12 mouse cellular contexts compared by ENCODE assay signal in the genomic region with DNA sequence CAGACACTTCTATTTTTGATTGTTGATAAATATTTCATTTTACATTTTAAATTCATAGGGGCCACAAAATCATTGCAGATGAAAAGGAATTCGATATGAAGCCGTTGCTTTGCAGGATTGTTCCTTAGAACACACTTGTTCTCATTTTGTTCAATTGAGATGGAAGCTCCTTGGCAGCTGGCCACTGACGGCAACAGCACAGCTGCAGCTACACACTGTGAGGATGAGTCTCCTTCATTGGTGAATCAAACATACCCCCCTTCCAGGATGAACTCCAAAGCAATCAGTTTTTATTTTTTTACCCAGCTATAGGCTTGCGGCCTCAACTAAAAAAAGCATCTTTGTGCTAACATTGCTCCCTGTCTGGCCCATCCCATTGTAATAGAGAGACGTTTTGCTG.
A peak's percentile ranks its signal among the peaks of the same experiment; 100 is the strongest.
DNase-seq lines count a peak whose midpoint lies in the region; ATAC-seq and TF ChIP-seq lines count a peak whose summit lies in the region.
"Had no signal": no experiment of that assay in that cellular context is flagged by ENCODE, and none has a peak within 500 bp of the region (broad histone marks: within the 10 kb centered on the region; RNA-seq: fewer than 3 reads in every experiment).

No protein-coding gene starts in this region.

- H3K4me3 ChIP-seq in forebrain, embryonic 15.5 days = no peak overlapping the region
- H3K4me3 ChIP-seq in forebrain, embryonic 10.5 days = no peak overlapping the region
- no peak overlapping the region for H3K4me3 ChIP-seq in forebrain, postnatal 0 days (ENCODE audit: low read depth, low read length)
- H3K4me3 ChIP-seq in liver, postnatal 0 days (ENCODE audit: low read depth, low read length) = no peak overlapping the region
- H3K4me3 ChIP-seq: hindbrain, embryonic 13.5 days; liver, embryonic 15.5 days; midbrain, embryonic 12.5 days had no signal

- no peak overlapping the region for H3K4me2 ChIP-seq in forebrain, embryonic 15.5 days (replicated peaks)
- no peak overlapping the region for H3K4me2 ChIP-seq in forebrain, postnatal 0 days (ENCODE audit: low read depth)
- no peak overlapping the region for H3K4me2 ChIP-seq in liver, postnatal 0 days (ENCODE audit: low read depth, low read length)
- H3K4me2 ChIP-seq: hindbrain, embryonic 13.5 days; liver, embryonic 15.5 days; midbrain, embryonic 12.5 days had no signal

- no peaks in the 10 kb centered on the region for H3K9me3 ChIP-seq in forebrain, embryonic 15.5 days
- H3K9me3 ChIP-seq in forebrain, embryonic 10.5 days = peaks cover 11% of the 10 kb centered on the region; the same call in 1 of the 2 replicates
- H3K9me3 ChIP-seq in forebrain, postnatal 0 days (ENCODE audit: low read length) = no peaks in the 10 kb centered on the region
- H3K9me3 ChIP-seq in liver, postnatal 0 days (ENCODE audit: low read length) = peaks cover 5% of the 10 kb centered on the region
- H3K9me3 ChIP-seq: liver, embryonic 15.5 days; midbrain, embryonic 12.5 days had no signal

- no peak for TF ChIP-seq EP300 in liver, postnatal 0 days (IDR thresholded peaks at IDR 0.05; ENCODE audit: low read depth)

- H3K27ac ChIP-seq in forebrain, embryonic 15.5 days (replicated peaks) = no peak overlapping the region
- H3K27ac ChIP-seq in forebrain, embryonic 10.5 days = no peak overlapping the region
- no peak overlapping the region for H3K27ac ChIP-seq in forebrain, postnatal 0 days (ENCODE audit: low read depth, low read length)
- H3K27ac ChIP-seq in liver, postnatal 0 days (ENCODE audit: low read depth) = no peak overlapping the region
- H3K27ac ChIP-seq: hindbrain, embryonic 13.5 days; kidney, postnatal 0 days; liver, embryonic 15.5 days; midbrain, embryonic 12.5 days had no signal

- no peak for TF ChIP-seq CTCF in forebrain, postnatal 0 days (IDR thresholded peaks at IDR 0.05; ENCODE audit: low read depth)
- no peak for TF ChIP-seq CTCF in liver, postnatal 0 days (IDR thresholded peaks at IDR 0.05; ENCODE audit: low read depth)

- ATAC-seq in forebrain, embryonic 15.5 days (replicated peaks) = peak; percentile 70
- peak; percentile 87 for ATAC-seq in forebrain, postnatal 0 days
- no peak for ATAC-seq in liver, postnatal 0 days

- no peaks in the 10 kb centered on the region for H3K27me3 ChIP-seq in forebrain, embryonic 15.5 days
- H3K27me3 ChIP-seq in forebrain, embryonic 10.5 days (ENCODE audit: poor library complexity, severe bottlenecking) = no peaks in the 10 kb centered on the region
- H3K27me3 ChIP-seq in forebrain, postnatal 0 days (ENCODE audit: insufficient read depth, low read length) = no peaks in the 10 kb centered on the region
- no peaks in the 10 kb centered on the region for H3K27me3 ChIP-seq in liver, postnatal 0 days (ENCODE audit: insufficient read depth, low read length)
- H3K27me3 ChIP-seq: hindbrain, embryonic 13.5 days; liver, embryonic 15.5 days; midbrain, embryonic 12.5 days had no signal

- no peak overlapping the region for H3K9ac ChIP-seq in forebrain, embryonic 15.5 days (replicated peaks)
- no peak overlapping the region for H3K9ac ChIP-seq in forebrain, postnatal 0 days
- no peak overlapping the region for H3K9ac ChIP-seq in liver, postnatal 0 days (replicated peaks)
- H3K9ac ChIP-seq: hindbrain, embryonic 13.5 days; liver, embryonic 15.5 days; midbrain, embryonic 12.5 days had no signal

- no peaks in the 10 kb centered on the region for H3K4me1 ChIP-seq in forebrain, embryonic 15.5 days
- H3K4me1 ChIP-seq in forebrain, embryonic 10.5 days = no peaks in the 10 kb centered on the region
- no peaks in the 10 kb centered on the region for H3K4me1 ChIP-seq in forebrain, postnatal 0 days (ENCODE audit: insufficient read depth)
- H3K4me1 ChIP-seq in liver, postnatal 0 days (ENCODE audit: insufficient read depth) = no peaks in the 10 kb centered on the region
- H3K4me1 ChIP-seq: hindbrain, embryonic 13.5 days; liver, embryonic 15.5 days; midbrain, embryonic 12.5 days had no signal

- no peaks in the 10 kb centered on the region for H3K36me3 ChIP-seq in forebrain, embryonic 15.5 days
- no peaks in the 10 kb centered on the region for H3K36me3 ChIP-seq in forebrain, embryonic 10.5 days (replicated peaks)
- no peaks in the 10 kb centered on the region for H3K36me3 ChIP-seq in forebrain, postnatal 0 days (ENCODE audit: insufficient read depth)
- H3K36me3 ChIP-seq in liver, postnatal 0 days (replicated peaks; ENCODE audit: insufficient read depth, low read length) = no peaks in the 10 kb centered on the region
- H3K36me3 ChIP-seq: hindbrain, embryonic 13.5 days; liver, embryonic 15.5 days; midbrain, embryonic 12.5 days had no signal

- 68% methylated on average over 5 of the region's 5 CpGs for WGBS in forebrain, embryonic 15.5 days
- 87% methylated on average over 5 of the region's 5 CpGs for WGBS in forebrain, embryonic 10.5 days
- WGBS in forebrain, postnatal 0 days = 58% methylated on average over 5 of the region's 5 CpGs
- 63% methylated on average over 5 of the region's 5 CpGs for WGBS in liver, postnatal 0 days (ENCODE audit: insufficient replicate concordance)

- DNase-seq in forebrain, embryonic 10.5 days (ENCODE audit: extremely low spot score, low spot score) = no peak
- DNase-seq in forebrain, postnatal 0 days = peak; percentile 73
- DNase-seq in layer of hippocampus, postnatal 10 days (ENCODE audit: low spot score in 2 of 2) = peak; percentile 61 to 63
- DNase-seq in right cerebral cortex, adult 18-20 months = peak; percentile 79
- no peak for DNase-seq in adrenal gland, postnatal 36 days
- no peak for DNase-seq in liver, postnatal 0 days
- no peak for DNase-seq in adipocyte (ENCODE audit: low spot score)

Comparison
In these comparisons a context has a peak if more than half of its experiments do, and no peak if none do; other contexts are left out.
1. DNase-seq: peak in forebrain, postnatal 0 days (single experiment), layer of hippocampus, postnatal 10 days (2 of 2) and right cerebral cortex, adult 18-20 months (single experiment); none in forebrain, embryonic 10.5 days (single experiment), adrenal gland, postnatal 36 days (0 of 2), liver, postnatal 0 days (single experiment) and adipocyte (single experiment).